Mouse (Mus musculus): ENCODE data around the gene Tmem183a.

DNA sequence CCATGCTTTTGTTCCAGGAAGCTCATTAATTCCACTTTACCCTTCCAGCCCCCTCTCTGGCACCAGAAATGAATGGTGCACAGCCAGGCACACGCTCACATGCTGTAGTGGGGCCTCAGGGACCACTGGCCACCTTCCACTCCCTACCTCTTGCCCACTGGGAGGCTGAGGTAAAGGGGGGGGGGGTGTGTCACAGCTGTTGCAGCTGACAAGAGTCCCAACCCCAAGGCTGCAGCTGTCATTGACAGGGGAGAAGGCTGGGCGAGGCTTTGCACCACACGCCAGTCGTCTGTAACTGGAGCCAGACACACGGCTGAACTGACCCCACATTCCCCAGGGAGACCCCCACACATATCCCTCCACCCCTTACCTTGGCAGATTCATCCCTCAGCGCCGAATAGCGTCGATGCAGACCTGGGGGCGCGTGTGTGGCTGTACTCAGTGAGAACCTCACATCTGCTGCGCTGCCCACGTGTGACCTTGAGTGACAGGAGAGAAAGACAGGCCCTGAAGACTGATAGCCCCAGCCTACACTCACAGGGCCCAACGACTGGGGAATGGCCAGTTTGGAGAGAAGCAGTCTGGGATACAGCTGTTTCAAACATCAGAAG is 41.0 kb downstream of the Tmem183a start:
- TF ChIP-seq CTCF (IDR thresholded peaks at IDR 0.05; ENCODE audit: low read depth, low read length), result no peak
- TF ChIP-seq GATA1 (IDR thresholded peaks at IDR 0.05; ENCODE audit: borderline replicate concordance, low read length), result no peak
